Mouse (Mus musculus) activated CD4-positive, CD25-positive, alpha-beta regulatory T cell, adult 9 weeks (primary cell): Measurements from ENCODE around the gene Kpna6. TPM values are rescaled to one million over a fixed set of nuclear protein-coding genes. Genes with fewer than 3 reads are reported as not detected.

Experiments used
- polyA plus RNA-seq: library from polyadenylated mRNA; unstranded; fragments of 100-300 nt; shearing (Covaris generic); gene quantifications from one replicate; pipeline ENCODE4 v1.2.1, GENCODE M21; 2017

The Kpna6 gene
- polyA plus RNA-seq: 25.9 TPM

DNA sequence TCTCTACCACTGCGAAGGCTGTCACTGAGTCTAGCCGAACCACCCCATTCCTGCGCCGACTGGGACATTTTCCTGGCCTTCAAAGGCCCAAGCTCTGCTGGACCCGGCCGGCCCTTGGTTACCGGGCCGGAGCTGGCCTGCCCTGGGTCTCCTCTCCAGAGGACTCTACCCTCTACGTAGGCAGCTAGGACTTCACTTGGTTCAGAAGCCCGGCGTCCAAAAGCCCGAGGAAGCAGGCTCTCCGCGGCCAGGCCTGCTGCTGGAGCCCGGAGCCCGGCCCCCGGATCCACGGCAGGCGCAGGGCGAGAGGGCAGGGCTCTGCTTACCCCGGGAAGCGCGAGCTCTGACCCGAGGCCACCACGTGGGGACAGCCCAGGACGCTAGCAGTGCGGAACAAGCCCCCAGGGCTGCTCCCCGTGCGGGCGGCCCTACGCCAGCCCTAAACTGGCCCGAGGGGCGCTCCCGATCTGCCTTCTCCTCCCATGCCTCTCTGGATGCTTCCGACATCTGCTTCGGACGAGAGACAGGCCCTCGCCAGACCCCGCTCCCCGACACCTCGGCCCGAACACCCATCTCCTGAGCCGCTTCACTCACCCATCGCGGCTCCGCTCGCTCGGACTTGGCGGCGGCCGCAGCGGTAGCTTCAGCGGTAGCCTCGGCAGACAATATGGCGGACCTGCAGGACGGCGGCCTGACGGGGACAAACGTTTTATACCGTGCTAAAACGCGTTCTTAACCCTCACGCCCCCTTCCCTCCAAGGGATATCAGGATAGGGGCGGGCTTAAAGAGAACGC is at the start of gene Kpna6:
Gene Kpna6, minus strand, starts transcription at position 685 of the 795 bp plus-strand sequence.

DNA sequence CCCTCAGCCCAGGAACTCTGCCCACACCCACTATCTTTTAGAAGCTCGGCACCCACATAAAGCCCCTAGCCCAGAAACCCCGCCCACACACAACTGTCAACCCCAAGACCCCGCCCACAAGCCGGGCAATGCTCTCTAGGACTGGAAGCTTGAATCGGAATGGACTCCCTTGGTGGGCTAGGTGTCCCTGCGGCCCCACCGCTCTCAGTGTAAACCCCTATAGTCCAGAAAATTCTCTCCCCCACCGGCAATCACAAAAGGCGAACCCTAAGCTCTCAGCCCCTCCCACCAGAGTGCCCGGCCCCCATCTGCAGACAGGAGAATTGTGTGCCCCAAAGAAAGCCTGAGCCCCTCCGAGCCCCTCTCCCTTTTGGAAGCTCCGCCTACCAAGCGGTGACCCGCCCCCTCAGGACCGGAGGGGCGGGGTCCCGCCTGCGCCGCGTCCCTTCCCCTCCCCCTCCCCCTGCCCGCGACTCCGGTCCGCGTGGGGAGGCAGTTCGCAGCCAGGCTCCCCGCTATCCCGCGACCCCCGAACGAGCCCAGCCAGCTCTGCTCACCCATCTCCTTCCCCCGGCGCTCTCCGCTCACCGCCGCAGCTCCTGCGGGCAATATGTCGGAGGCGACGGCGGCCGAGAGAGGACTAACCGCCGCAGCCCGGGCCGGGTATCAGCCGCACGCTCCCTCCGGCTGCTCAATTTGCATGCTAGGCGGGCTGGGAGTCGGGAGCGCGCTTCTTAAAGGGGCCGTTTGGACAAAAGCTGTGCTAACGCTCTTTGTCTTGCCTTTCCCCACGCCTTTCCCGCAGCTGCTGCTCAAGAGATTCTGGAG is 23.8 kb upstream of the Kpna6 start, which contains the start of gene Tmem39b:
Gene Tmem39b, minus strand, starts transcription at position 681 of the 828 bp plus-strand sequence.

DNA sequence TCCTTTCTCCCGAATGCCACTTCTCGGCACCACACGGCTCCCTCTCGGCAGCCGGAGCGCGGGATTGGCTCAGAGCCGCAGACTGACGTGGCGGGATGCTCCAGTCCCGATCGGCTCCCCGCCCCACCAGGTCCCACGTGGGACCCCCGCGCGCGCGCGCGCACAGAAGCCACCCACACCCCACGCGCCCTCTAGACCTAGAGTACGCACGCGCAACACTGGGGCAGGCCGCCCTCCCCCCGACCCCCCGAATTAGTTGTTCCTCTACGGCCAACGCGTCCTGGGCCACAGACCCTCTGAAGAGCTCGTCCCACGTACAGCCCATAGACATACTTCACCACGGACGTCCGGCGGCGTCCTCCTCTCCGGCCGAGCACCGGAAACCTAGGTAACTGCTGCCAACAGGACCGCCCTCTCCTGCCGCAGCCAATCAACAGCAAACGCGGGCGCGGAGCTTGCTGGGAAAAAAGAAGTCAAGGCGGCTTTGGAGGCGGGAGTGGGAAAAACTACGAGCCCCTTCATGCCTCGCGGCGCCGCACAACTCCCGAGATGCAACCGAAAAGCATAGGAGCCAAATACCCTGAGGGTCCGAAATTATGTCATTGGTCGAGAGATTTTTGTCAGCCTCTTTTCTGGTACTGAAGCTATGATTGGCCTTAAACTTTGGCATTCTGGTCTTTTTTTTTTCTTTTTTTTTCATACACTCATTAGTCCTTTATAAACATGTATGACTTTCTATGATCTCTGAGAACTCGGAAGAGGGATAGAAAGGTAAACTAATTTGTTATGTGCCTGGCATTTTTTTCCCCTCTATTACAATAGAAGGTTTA is 31.7 kb downstream of the Kpna6 start, which contains the start of gene Txlna:
Gene Txlna, minus strand, starts transcription at position 428 of the 830 bp plus-strand sequence.

DNA sequence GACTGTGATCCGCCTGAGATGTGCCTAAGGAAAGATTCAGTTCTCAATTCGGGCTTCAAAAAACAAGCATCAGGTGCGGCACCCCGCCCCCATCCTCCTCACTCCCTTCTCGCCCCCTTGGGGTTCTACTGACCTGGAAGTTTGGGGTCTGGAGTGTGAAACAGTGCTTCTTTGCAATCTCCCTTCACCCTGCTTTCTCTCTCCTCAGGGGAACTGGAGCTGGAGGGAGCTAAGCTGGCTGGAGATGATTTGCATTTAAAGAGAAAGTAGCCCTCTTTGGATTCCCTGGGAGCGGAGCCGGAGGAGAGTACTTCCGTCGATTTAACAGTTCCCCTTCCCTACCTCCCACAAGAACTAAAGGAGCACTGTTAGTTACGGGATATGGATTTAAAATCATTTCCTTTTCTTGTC is 48.9 kb downstream of the Kpna6 start, which contains the start of gene Ccdc28b:
Gene Ccdc28b, minus strand, starts transcription at position 267 of the 411 bp plus-strand sequence.

DNA sequence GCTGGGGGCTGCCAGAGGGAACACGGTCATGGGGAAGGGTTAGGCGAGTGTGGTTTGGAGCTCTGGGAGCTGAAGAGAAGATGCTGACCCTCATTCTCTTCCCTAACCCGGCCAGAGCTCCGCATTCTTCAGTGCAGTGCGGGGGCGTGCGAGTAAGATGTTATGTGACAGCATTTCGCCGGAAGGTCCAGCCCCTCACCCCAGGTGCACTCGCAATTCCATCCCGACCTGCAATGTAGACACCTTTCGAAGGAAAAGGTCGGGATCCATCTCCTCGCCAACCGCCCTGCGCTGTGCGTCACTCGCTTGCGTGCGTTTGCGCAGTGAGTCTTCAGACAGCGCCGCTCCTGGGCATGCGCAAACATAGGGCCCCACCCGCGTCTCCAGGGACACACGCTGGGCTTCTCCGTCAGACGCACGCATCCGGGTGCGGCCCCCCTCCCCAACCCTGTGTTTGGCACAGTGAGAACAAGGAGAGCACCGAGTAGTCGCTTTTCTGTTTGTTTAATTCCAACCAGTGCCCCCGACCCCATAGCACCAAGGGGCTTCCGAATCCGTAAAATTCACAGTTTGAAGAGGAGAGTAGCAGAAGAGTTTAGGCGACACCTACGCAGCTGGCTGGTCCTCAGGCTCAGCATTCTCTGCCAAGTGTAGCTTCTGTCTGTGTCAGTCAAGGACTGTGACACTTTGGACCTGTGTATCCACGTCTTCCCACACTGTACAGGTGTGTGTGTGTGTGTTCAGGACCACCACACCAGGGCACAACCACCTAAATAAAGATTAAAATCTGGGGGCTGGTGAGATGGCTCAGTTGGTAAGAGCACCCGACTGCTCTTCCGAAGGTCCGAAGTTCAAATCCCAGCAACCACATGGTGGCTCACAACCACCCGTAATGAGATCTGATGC is 53.5 kb downstream of the Kpna6 start, which contains the start of gene Iqcc:
Gene Iqcc, minus strand, starts transcription at position 314 of the 906 bp plus-strand sequence.

DNA sequence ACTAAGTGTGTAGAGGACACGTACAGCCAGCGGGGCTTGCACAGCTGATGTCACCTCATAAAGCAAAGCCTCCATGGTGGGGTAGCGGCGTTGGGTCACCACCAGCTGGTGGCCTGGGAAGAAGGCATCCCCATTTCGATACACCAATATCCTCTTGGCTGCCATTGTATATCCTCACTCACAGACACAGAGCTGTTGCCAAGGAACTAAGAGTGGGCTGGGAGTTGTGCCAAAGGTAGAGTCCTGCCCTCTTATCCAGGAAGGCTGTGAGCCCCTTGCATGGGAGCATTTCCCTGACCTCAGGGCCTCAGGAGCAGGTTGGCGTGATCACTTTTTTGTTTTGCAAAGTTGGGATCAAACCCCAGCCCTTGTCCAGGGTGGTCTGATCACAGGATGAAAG is 58.5 kb downstream of the Kpna6 start, which contains the start of gene Dcdc2b:
Gene Dcdc2b, minus strand, starts transcription at position 165 of the 400 bp plus-strand sequence.

DNA sequence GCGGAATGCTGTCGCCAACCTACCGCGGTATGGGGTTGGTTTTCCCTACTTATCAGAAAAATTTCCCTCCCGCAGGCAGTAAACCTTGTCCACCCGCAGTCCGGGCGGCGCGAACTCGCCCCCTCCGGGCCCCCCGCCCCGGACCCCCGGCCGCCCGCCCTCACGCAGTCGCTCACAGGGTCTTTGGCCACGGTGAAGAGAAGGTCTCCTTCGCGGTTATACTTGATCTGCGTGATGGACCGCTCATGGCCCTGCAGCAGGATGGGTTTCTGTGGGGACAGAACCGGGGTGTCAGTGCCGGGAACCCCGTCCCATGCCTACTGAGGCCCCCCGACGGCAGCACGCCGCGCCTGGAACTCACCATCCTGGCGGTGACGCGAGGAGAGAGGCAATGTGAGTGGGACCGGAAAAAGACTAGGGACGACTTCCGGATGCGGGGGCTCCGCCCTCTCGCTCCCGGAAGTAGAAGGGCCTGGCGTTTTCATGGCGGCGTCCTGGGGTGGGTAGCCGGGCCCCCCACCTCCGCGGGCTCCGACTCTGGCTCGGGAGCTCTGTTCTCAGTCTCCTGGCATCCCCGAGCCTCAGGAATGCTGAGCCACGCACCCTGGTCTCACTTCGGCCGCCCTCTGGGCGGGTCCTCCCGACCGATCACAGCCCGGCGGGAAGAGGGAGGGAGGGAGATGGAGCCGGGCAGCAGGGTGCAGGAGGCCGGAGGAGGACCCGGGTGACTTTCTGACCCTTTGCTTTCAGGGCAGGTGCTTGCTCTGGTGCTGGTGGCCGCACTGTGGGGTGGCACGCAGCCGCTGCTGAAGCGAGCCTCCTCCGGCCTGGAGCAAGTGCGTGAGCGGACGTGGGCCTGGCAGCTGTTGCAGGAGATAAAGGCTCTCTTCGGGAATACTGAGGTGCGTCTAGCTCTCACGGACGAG is 72.1 kb downstream of the Kpna6 start, which contains the start of the genes Eif3i and Tmem234:
Gene Eif3i, minus strand, starts transcription at position 416 of the 926 bp plus-strand sequence.
Gene Tmem234, plus strand, starts transcription at position 436 of the 926 bp plus-strand sequence.

Other genes starting within 250 kb of the Kpna6 start
- 0.09 TPM for gene Zbtb8b, start 231.9 kb downstream of the Kpna6 start, polyA plus RNA-seq
- gene Bsdc1, start 211.2 kb downstream of the Kpna6 start, polyA plus RNA-seq: 41.7 TPM
- gene Tssk3, start 181.7 kb downstream of the Kpna6 start, polyA plus RNA-seq: not detected
- gene Fam229a, start 181.6 kb downstream of the Kpna6 start, polyA plus RNA-seq: not detected
- gene Marcksl1, start 159.2 kb downstream of the Kpna6 start, polyA plus RNA-seq: 11.7 TPM
- gene Hdac1, start 130.1 kb downstream of the Kpna6 start, polyA plus RNA-seq: 359 TPM
- 1,657 TPM for gene Lck, start 99.1 kb downstream of the Kpna6 start, polyA plus RNA-seq
- not detected for gene Fam167b, start 94.2 kb downstream of the Kpna6 start, polyA plus RNA-seq
- gene Eif3i, start 72.1 kb downstream of the Kpna6 start, polyA plus RNA-seq: 207 TPM
- 247 TPM for gene Tmem234, start 72.1 kb downstream of the Kpna6 start, polyA plus RNA-seq
- gene Dcdc2b, start 58.5 kb downstream of the Kpna6 start, polyA plus RNA-seq: 6.0 TPM
- 45.5 TPM for gene Iqcc, start 53.7 kb downstream of the Kpna6 start, polyA plus RNA-seq
- gene Ccdc28b, start 48.8 kb downstream of the Kpna6 start, polyA plus RNA-seq: 41.1 TPM
- 94.7 TPM for gene Txlna, start 31.7 kb downstream of the Kpna6 start, polyA plus RNA-seq
- gene Tmem39b, start 24.1 kb upstream of the Kpna6 start, polyA plus RNA-seq: 20.8 TPM
- gene Khdrbs1, start 69.5 kb upstream of the Kpna6 start, polyA plus RNA-seq: 35.5 TPM
- gene Ptp4a2, start 138.5 kb upstream of the Kpna6 start, polyA plus RNA-seq: 256 TPM